Comparison of ENCODE assay signal across 8 mouse cellular contexts in genomic region chr12:51708941-51709686, GRCm38 (mm10). TPM values are rescaled to one million over a fixed set of nuclear protein-coding genes. Genes with fewer than 3 reads are reported as not detected.
DNase-seq lines count a peak whose midpoint lies in the region.

No protein-coding gene starts in this region.

- intact Hi-C loops in left cerebral cortex, postnatal 4 days (cut with DNase I) = no loop called here

- peak; percentile 64 for DNase-seq in left cerebral cortex, adult 11 months (ENCODE audit: low spot score)
- DNase-seq in left cerebral cortex, postnatal 4 days = no peak
- DNase-seq in frontal cortex, adult 2 months (ENCODE audit: extremely low spot score in 1 of 2, low spot score in 1 of 2) = peak; percentile 86 to 89
- peak; percentile 82 for DNase-seq in layer of hippocampus, adult 11-12 months (ENCODE audit: low spot score)
- DNase-seq in lung, postnatal 4 days = peak; percentile 43 to 70
- no peak for DNase-seq in thymus, postnatal 10 days (ENCODE audit: low spot score in 2 of 2)
- DNase-seq in ovary, postnatal 14 days (ENCODE audit: low spot score) = no peak
- no peak for DNase-seq in Muller cell, postnatal 12 days (ENCODE audit: inconsistent ontology term)

RNA-seq across cellular contexts. Expression of gene Strn3, which starts 17.4 kb away (rescaled TPM):
- 10 to 100 TPM; 88.1 to 92.9 TPM for total RNA-seq in left cerebral cortex, postnatal 4 days (2021)
- polyA plus RNA-seq in frontal cortex, adult 2 months (2012; rRNA removed) = 61.3 and 69.0 TPM in 2 replicates

RNA-seq across cellular contexts. Expression of gene Ap4s1, which starts 18.3 kb away (rescaled TPM):
- total RNA-seq in left cerebral cortex, postnatal 4 days (2021) = 10 to 100 TPM; 31.5 to 31.6 TPM
- polyA plus RNA-seq in frontal cortex, adult 2 months (2012; rRNA removed) = 57.1 and 58.9 TPM in 2 replicates

Comparison
In these comparisons a context has a peak if more than half of its experiments do, and no peak if none do; other contexts are left out.
1. DNase-seq: peak in left cerebral cortex, adult 11 months (single experiment), frontal cortex, adult 2 months (2 of 2), layer of hippocampus, adult 11-12 months (single experiment) and lung, postnatal 4 days (2 of 2); none in left cerebral cortex, postnatal 4 days (single experiment), thymus, postnatal 10 days (0 of 2), ovary, postnatal 14 days (single experiment) and Muller cell, postnatal 12 days (single experiment).